Mouse (Mus musculus) bone marrow macrophage, adult 2 months (primary cell): ENCODE measurements around the gene Syt3.

Experiments used
- CTCF ChIP-seq: IDR thresholded peaks from 2 replicates; pipeline ENCODE4 v1.5.1; 2012; ENCODE audit warnings: low read depth, mild to moderate bottlenecking, low read length, moderate library complexity
- POLR2A ChIP-seq: IDR thresholded peaks from 2 replicates; pipeline ENCODE4 v1.6.1; 2012; ENCODE audit warnings: mild to moderate bottlenecking, low read depth, low read length, borderline replicate concordance

DNA sequence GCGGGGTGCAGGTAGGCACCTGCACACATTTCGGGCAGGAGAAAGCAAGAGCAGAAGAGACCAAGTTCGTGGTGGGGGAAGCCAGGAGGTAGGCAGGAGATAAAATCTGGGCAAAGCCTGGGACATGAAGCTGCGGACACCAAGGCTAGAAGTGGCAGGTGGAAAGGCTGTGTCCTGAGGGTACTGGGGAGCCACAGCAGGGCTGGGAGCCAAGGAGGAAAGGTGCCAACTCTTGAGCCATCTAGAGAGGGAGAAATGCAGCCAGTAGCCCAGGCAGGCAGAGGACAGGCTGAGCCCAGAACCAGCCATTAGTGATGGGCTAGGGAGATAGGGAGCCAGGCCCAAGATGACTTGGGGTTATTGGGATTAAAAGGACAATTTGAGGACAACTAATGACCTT, 7.9 kb downstream of the Syt3 start:
- TF ChIP-seq CTCF = no peak
- no peak for TF ChIP-seq POLR2A
